In genomic region chr6:28877945-28878666, GRCm38 (mm10) we compare ENCODE assay signal across 8 mouse cellular contexts. TPM values are rescaled to one million over a fixed set of nuclear protein-coding genes. Genes with fewer than 3 reads are reported as not detected.
DNase-seq lines count a peak whose midpoint lies in the region; ATAC-seq lines count a peak whose summit lies in the region.

No protein-coding gene starts in this region.

- intact Hi-C loops in heart, postnatal 14 days (cut with DNase I), result no loop called here

- peak; percentile 45 to 51 for DNase-seq in cerebellum, postnatal 10 days
- no peak for DNase-seq in cerebellum, adult 11-12 months
- DNase-seq in right cerebral cortex, adult 2 months (ENCODE audit: low spot score in 2 of 2), result peak; percentile 28 to 42
- no peak for DNase-seq in right cerebral cortex, postnatal 25 days
- peak; percentile 16 to 30 for DNase-seq in thymus, postnatal 36 days
- DNase-seq in urinary bladder, postnatal 25 days (ENCODE audit: low spot score), result no peak
- DNase-seq in heart, postnatal 14 days, result no peak

- peak; percentile 88 for ATAC-seq in inflammation-experienced regulatory T-cells, adult 6 months

RNA-seq across cellular contexts. Expression of gene Lrrc4, which starts 46.6 kb away (rescaled TPM):
- polyA plus RNA-seq in inflammation-experienced regulatory T-cells, adult 6 months (2017; shearing (Covaris generic)), result under 1 TPM in 2 of 3 experiments, not detected in 1; 0.20 to 0.31 TPM
- under 1 TPM; 0.22 to 0.43 TPM for total RNA-seq in heart, postnatal 14 days (2021)

Comparison
In these comparisons a context has a peak if more than half of its experiments do, and no peak if none do; other contexts are left out.
1. DNase-seq: peak in cerebellum, postnatal 10 days (2 of 2), right cerebral cortex, adult 2 months (2 of 2) and thymus, postnatal 36 days (2 of 2); none in cerebellum, adult 11-12 months (single experiment), right cerebral cortex, postnatal 25 days (single experiment), urinary bladder, postnatal 25 days (single experiment) and heart, postnatal 14 days (0 of 2).